Mouse (Mus musculus): ENCODE results near the gene Ppp1r14c.
"Not testable (repeated sequence)": the region's sequence is repeated elsewhere in the genome, so short reads cannot be mapped to it uniquely, and the experiment has no call there.

Gene Ppp1r14c

GRCm38 (mm10) chr10:3466135-3466626, 100.3 kb downstream of the Ppp1r14c start:
- DNase-seq (ENCODE audit: low spot score in 2 of 2), result no peak

GRCm38 (mm10) chr10:3468590-3468989, 102.7 kb downstream of the Ppp1r14c start:
- DNase-seq (ENCODE audit: low spot score in 2 of 2), result no peak

- no peak for DNase-seq (ENCODE audit: low spot score in 2 of 2)
Observed at GRCm38 (mm10) chr10:3476611-3477010, 110.8 kb downstream of the Ppp1r14c start.

GRCm38 (mm10) chr10:3479772-3480171, 113.9 kb downstream of the Ppp1r14c start:
- no peak for DNase-seq (ENCODE audit: low spot score in 2 of 2)

- DNase-seq (ENCODE audit: low spot score in 2 of 2), result no peak
Observed at GRCm38 (mm10) chr10:3490052-3490451, 124.2 kb downstream of the Ppp1r14c start.

- DNase-seq (ENCODE audit: low spot score in 2 of 2), result no peak
Observed at GRCm38 (mm10) chr10:3496791-3497190, 130.9 kb downstream of the Ppp1r14c start.

- DNase-seq (ENCODE audit: low spot score in 2 of 2), result not testable (repeated sequence)
Observed at GRCm38 (mm10) chr10:3500846-3501245, 135.0 kb downstream of the Ppp1r14c start.

GRCm38 (mm10) chr10:3507484-3508221, 141.8 kb downstream of the Ppp1r14c start:
- peak in 1 of 2 experiments; percentile 16 for DNase-seq (ENCODE audit: low spot score in 2 of 2)

- DNase-seq (ENCODE audit: low spot score in 2 of 2), result no peak
Observed at GRCm38 (mm10) chr10:3508222-3508588, 142.3 kb downstream of the Ppp1r14c start.

GRCm38 (mm10) chr10:3508746-3509145, 142.9 kb downstream of the Ppp1r14c start:
- DNase-seq (ENCODE audit: low spot score in 2 of 2), result no peak

GRCm38 (mm10) chr10:3509663-3510277, 143.9 kb downstream of the Ppp1r14c start:
- DNase-seq (ENCODE audit: low spot score in 2 of 2), result no peak

GRCm38 (mm10) chr10:3510486-3510885, 144.6 kb downstream of the Ppp1r14c start:
- DNase-seq (ENCODE audit: low spot score in 2 of 2), result no peak

GRCm38 (mm10) chr10:3511401-3511800, 145.5 kb downstream of the Ppp1r14c start:
- no peak for DNase-seq (ENCODE audit: low spot score in 2 of 2)

GRCm38 (mm10) chr10:3512620-3513305, 146.9 kb downstream of the Ppp1r14c start:
- peak in 1 of 2 experiments; percentile 20 for DNase-seq (ENCODE audit: low spot score in 2 of 2)

- no peak for DNase-seq (ENCODE audit: low spot score in 2 of 2)
Observed at GRCm38 (mm10) chr10:3513947-3514346, 148.1 kb downstream of the Ppp1r14c start.
